Mouse (Mus musculus) heart, postnatal 0 days (tissue): Measurements from ENCODE around the gene Cpa4.

ENCODE experiments used
- CTCF ChIP-seq: IDR thresholded peaks from 2 replicates; pipeline ENCODE4 v1.5.1; 2016; ENCODE audit warnings: antibody characterized with exemption, control low read depth, low read depth
- EP300 ChIP-seq: IDR thresholded peaks from 2 replicates; pipeline ENCODE4 v1.6.1; 2016; ENCODE audit warnings: antibody characterized with exemption, low read depth

- TF ChIP-seq CTCF = no peak
- TF ChIP-seq EP300 = no peak
Observed at GRCm38 (mm10) chr6:30617020-30617958, 49.1 kb downstream of the Cpa4 start.
